Mouse (Mus musculus): ENCODE measurements at regions not wholly inside any gene's neighbourhood (a gene's known extent, or its start where the extent isn't known, plus 50 kb on each side); places are given as distances from the start of the nearest gene placed in this dataset.

- DNase-seq (ENCODE audit: extremely low read depth) = no peak
- no peak overlapping the region for H3K9ac ChIP-seq (ENCODE audit: insufficient read depth, low read depth)
- no peaks in the 10 kb centered on the region for H3K4me1 ChIP-seq (ENCODE audit: control insufficient read depth in 1 of 2, insufficient read depth in 2 of 2)
- H3K4me2 ChIP-seq (ENCODE audit: insufficient read depth, low read depth, poor library complexity, severe bottlenecking) = no peak overlapping the region
- no peak for TF ChIP-seq JUND (conservative IDR thresholded peaks at IDR 0.05; ENCODE audit: low read depth, low read length)
- TF ChIP-seq ZNF384 (IDR thresholded peaks at IDR 0.05; ENCODE audit: low read depth, low read length) = no peak
- TF ChIP-seq USF1 (IDR thresholded peaks at IDR 0.05; ENCODE audit: low read depth, low read length) = no peak
- no peak for TF ChIP-seq RCOR1 (conservative IDR thresholded peaks at IDR 0.05; ENCODE audit: low read depth, low read length)
- no peak for TF ChIP-seq CHD1 (IDR thresholded peaks at IDR 0.05; ENCODE audit: low read depth, low read length)
- TF ChIP-seq MAX (IDR thresholded peaks at IDR 0.05; ENCODE audit: low read length) = no peak
- TF ChIP-seq BHLHE40 (IDR thresholded peaks at IDR 0.05; ENCODE audit: low read depth, low read length) = no peak
- TF ChIP-seq PAX5 (IDR thresholded peaks at IDR 0.05; ENCODE audit: low read length) = no peak
- TF ChIP-seq TCF12 (IDR thresholded peaks at IDR 0.05; ENCODE audit: low read depth, low read length) = no peak
- TF ChIP-seq E2F4 (IDR thresholded peaks at IDR 0.05; ENCODE audit: insufficient replicate concordance, low read depth, low read length) = no peak
- TF ChIP-seq NRF1 (IDR thresholded peaks at IDR 0.05; ENCODE audit: low read depth, low read length) = no peak
- no peak for TF ChIP-seq GABPA (IDR thresholded peaks at IDR 0.05; ENCODE audit: insufficient replicate concordance, low read depth, low read length)
- no peaks in the 10 kb centered on the region for H3K36me3 ChIP-seq (replicated peaks in 1 of 2; ENCODE audit: control insufficient read depth in 1 of 2, insufficient read depth in 1 of 2, low read length in 1 of 2)
- no peaks in the 10 kb centered on the region for H3K79me2 ChIP-seq (replicated peaks; ENCODE audit: control insufficient read depth, extremely low read depth, insufficient read depth, poor library complexity, severe bottlenecking)
- peaks cover 6% of the 10 kb centered on the region for H3K9me3 ChIP-seq (replicated peaks; ENCODE audit: low read length)
- H3K27ac ChIP-seq (ENCODE audit: insufficient read depth, low read depth) = no peak overlapping the region
- H3K27me3 ChIP-seq (replicated peaks) = no peaks in the 10 kb centered on the region
- in situ Hi-C loops (cut with MboI; ENCODE audit: low pct_ligation_motif_present, low pct_unique_long_range_greater_than_20kb, low sequenced_read_pairs) = no loop called here
- no peak overlapping the region for H3K4me3 ChIP-seq (replicated peaks in 1 of 3; ENCODE audit: low read depth in 2 of 3, low read length in 2 of 3, poor library complexity in 1 of 3)
- dilution Hi-C loops (cut with MboI; ENCODE audit: extremely low pct_ligation_motif_present, extremely low pct_unique_long_range_greater_than_20kb, low sequenced_read_pairs) = no loop called here
Measured at GRCm38 (mm10) chr13:28528898-28529511, 271.7 kb downstream of the Gm11361 start.

GRCm38 (mm10) chr13:28526299-28526698, 269.0 kb downstream of the Gm11361 start:
- in situ Hi-C loops (cut with MboI; ENCODE audit: low pct_ligation_motif_present, low pct_unique_long_range_greater_than_20kb, low sequenced_read_pairs) = no loop called here

More at GRCm38 (mm10) chr13:28526299-28526698, 269.0 kb downstream of the Gm11361 start:
- H3K9ac ChIP-seq (ENCODE audit: insufficient read depth, low read depth) = no peak overlapping the region
- H3K27me3 ChIP-seq (replicated peaks) = no peaks in the 10 kb centered on the region
- no peaks in the 10 kb centered on the region for H3K79me2 ChIP-seq (replicated peaks; ENCODE audit: control insufficient read depth, extremely low read depth, insufficient read depth, poor library complexity, severe bottlenecking)
- no peaks in the 10 kb centered on the region for H3K36me3 ChIP-seq (replicated peaks in 1 of 2; ENCODE audit: control insufficient read depth in 1 of 2, insufficient read depth in 1 of 2, low read length in 1 of 2)
- dilution Hi-C loops (cut with MboI; ENCODE audit: extremely low pct_ligation_motif_present, extremely low pct_unique_long_range_greater_than_20kb, low sequenced_read_pairs) = no loop called here
- H3K9me3 ChIP-seq (replicated peaks; ENCODE audit: low read length) = peaks cover 6% of the 10 kb centered on the region
- TF ChIP-seq USF1 (IDR thresholded peaks at IDR 0.05; ENCODE audit: low read depth, low read length) (no peak), SIN3A (IDR thresholded peaks at IDR 0.05; ENCODE audit: low read length) (no peak), SMC3 (IDR thresholded peaks at IDR 0.05; ENCODE audit: low read depth, low read length) (no peak; the same call in 1 of the 2 replicates), RAD21 (IDR thresholded peaks at IDR 0.05; ENCODE audit: low read depth, low read length) (peak; percentile 26), CTCF (conservative IDR thresholded peaks at IDR 0.05 in 1 of 2, IDR thresholded peaks at IDR 0.05 in 1 of 2; ENCODE audit: low read depth in 2 of 2, low read length in 2 of 2) (peak in 1 of 2 experiments; percentile 11; a peak in 1 of 4 replicates), RCOR1 (conservative IDR thresholded peaks at IDR 0.05; ENCODE audit: low read depth, low read length) (no peak)
- no peak for DNase-seq (ENCODE audit: extremely low read depth)
- no peak overlapping the region for H3K4me2 ChIP-seq (ENCODE audit: insufficient read depth, low read depth, poor library complexity, severe bottlenecking)
- no peaks in the 10 kb centered on the region for H3K4me1 ChIP-seq (ENCODE audit: control insufficient read depth in 1 of 2, insufficient read depth in 2 of 2)
- H3K27ac ChIP-seq (ENCODE audit: insufficient read depth, low read depth) = no peak overlapping the region
- no peak overlapping the region for H3K4me3 ChIP-seq (replicated peaks in 1 of 3; ENCODE audit: low read depth in 2 of 3, low read length in 2 of 3, poor library complexity in 1 of 3)

Data from CH12.LX (cell line).